Mouse (Mus musculus) heart, postnatal 0 days (tissue): ENCODE measurements around the gene Cttnbp2. TPM values are rescaled to one million over a fixed set of nuclear protein-coding genes. Genes with fewer than 3 reads are reported as not detected.

Experiments
- ATAC-seq: fragments of 200-750 bp; cut with Nextera tagmentation; 2 replicates; pipeline ENCODE4 v1.8.0; 2017; ENCODE audit warnings: low read depth, moderate number of reproducible peaks, moderate library complexity; ENCODE audit not compliant: insufficient read depth
- DNase-seq: peaks from one replicate; pipeline ENCODE4 v3.0.0-alpha.2; 2016; ENCODE audit warnings: low spot score
- H3K27ac ChIP-seq: fragments of 300-500 bp; sonication (generic); 2 replicates; pipeline ENCODE4 v1.5.1; 2014; ENCODE audit warnings: low read depth, mild to moderate bottlenecking
- H3K27me3 ChIP-seq: fragments of 300-500 bp; sonication (generic); 2 replicates; pipeline ENCODE4 v1.6.1; 2014; ENCODE audit warnings: low read length, mixed read lengths; ENCODE audit not compliant: control insufficient read depth, insufficient read depth
- H3K36me3 ChIP-seq: fragments of 300-500 bp; sonication (generic); replicated peaks from 2 replicates; pipeline ENCODE4 v1.6.1; 2014; ENCODE audit warnings: low read length, mixed read lengths; ENCODE audit not compliant: control insufficient read depth, insufficient read depth
- H3K4me1 ChIP-seq: fragments of 300-500 bp; sonication (generic); 2 replicates; pipeline ENCODE4 v1.6.1; 2014; ENCODE audit warnings: antibody characterized with exemption; ENCODE audit not compliant: control insufficient read depth, insufficient read depth
- H3K4me2 ChIP-seq: fragments of 300-500 bp; sonication (generic); 2 replicates; pipeline ENCODE4 v1.6.1; 2014; ENCODE audit warnings: low read depth, mild to moderate bottlenecking, low read length, moderate library complexity
- H3K4me3 ChIP-seq: fragments of 300-500 bp; sonication (generic); 2 replicates; pipeline ENCODE4 v1.5.1; 2014; ENCODE audit warnings: low read depth, low read length
- H3K9ac ChIP-seq: fragments of 300-500 bp; sonication (generic); replicated peaks from 2 replicates; pipeline ENCODE4 v1.6.1; 2014; ENCODE audit warnings: low read depth, low read length, mixed read lengths
- H3K9me3 ChIP-seq: fragments of 300-500 bp; sonication (generic); replicated peaks from 2 replicates; pipeline ENCODE4 v1.6.1; 2016; ENCODE audit warnings: low read length; ENCODE audit not compliant: control insufficient read depth
- CTCF ChIP-seq: IDR thresholded peaks from 2 replicates; pipeline ENCODE4 v1.5.1; 2016; ENCODE audit warnings: antibody characterized with exemption, control low read depth, low read depth
- EP300 ChIP-seq: IDR thresholded peaks from 2 replicates; pipeline ENCODE4 v1.6.1; 2016; ENCODE audit warnings: antibody characterized with exemption, low read depth
- WGBS: fragments of 180-500 bp; shearing (Covaris S2); extraction: QIAGEN DNeasy Blood & Tissue Kit; methylation state at CpG from one replicate; pipeline ENCODE4 v1.1.7; 2014; 5-methylcytosine and 5-hydroxymethylcytosine counted together
- polyA plus RNA-seq: library from polyadenylated mRNA; unstranded; fragments of >200 nt; fragmentation: Nextera tagmentation; extraction: Ambion mirVana; gene quantifications from 2 replicates; pipeline ENCODE4 v1.2.1, GENCODE M21; 2015
- total RNA-seq: library from RNA; depleted of rRNA; stranded (reverse); fragments of >200 nt; gene quantifications from 2 replicates; pipeline ENCODE4 v1.2.3, GENCODE M21; 2014; ENCODE audit warnings: low replicate concordance

Cttnbp2 gene
- total and polyA plus RNA-seq, 2 experiments from 2014 or later, result 0.69 to 2.3 TPM

DNA sequence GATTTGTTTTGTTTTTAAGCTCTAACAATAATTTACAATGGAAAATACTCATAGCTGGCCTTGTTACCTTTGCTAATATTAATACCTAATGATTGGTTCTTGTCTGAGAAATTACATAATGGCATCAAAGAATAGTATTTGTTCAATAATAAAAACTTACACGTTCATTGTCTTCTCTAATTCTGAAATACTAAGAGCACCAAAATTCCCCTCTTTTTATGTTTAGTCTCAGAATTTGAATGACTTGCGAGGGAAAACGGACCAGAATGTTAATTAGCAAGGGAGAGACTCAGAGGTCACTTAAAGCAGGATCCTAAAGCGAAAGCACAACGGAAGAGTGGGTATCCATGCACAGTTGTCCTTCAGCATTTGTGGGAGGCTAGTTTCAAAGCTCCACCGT lies 91.5 kb downstream of the Cttnbp2 start:
- 81% methylated on average over 6 of the region's 6 CpGs for WGBS
- Histone ChIP-seq H3K27ac (no peak overlapping the region), H3K36me3 (no peaks in the 10 kb centered on the region), H3K4me3 (no peak overlapping the region), H3K4me2 (no peak overlapping the region), H3K27me3 (no peaks in the 10 kb centered on the region), H3K9ac (no peak overlapping the region), H3K9me3 (no peaks in the 10 kb centered on the region), H3K4me1 (no peaks in the 10 kb centered on the region)
- no peak for ATAC-seq
- TF ChIP-seq EP300 (no peak), CTCF (no peak)
- DNase-seq, result no peak

- Histone ChIP-seq H3K4me2 (no peak overlapping the region), H3K9me3 (no peaks in the 10 kb centered on the region), H3K9ac (no peak overlapping the region), H3K27ac (no peak overlapping the region), H3K4me1 (no peaks in the 10 kb centered on the region), H3K27me3 (no peaks in the 10 kb centered on the region), H3K4me3 (no peak overlapping the region), H3K36me3 (no peaks in the 10 kb centered on the region)
- DNase-seq (no peak), ATAC-seq (no peak)
- 77% methylated on average over 2 of the region's 2 CpGs for WGBS
- TF ChIP-seq EP300 (no peak), CTCF (no peak)
These were observed 93.1 kb downstream of the Cttnbp2 start for GRCm38 (mm10) chr6:18421561-18421960.

GRCm38 (mm10) chr6:18420660-18421059 lies 94.0 kb downstream of the Cttnbp2 start:
- Histone ChIP-seq H3K9ac (no peak overlapping the region), H3K4me2 (no peak overlapping the region), H3K4me3 (no peak overlapping the region), H3K4me1 (no peaks in the 10 kb centered on the region), H3K27me3 (no peaks in the 10 kb centered on the region), H3K36me3 (no peaks in the 10 kb centered on the region), H3K9me3 (no peaks in the 10 kb centered on the region), H3K27ac (no peak overlapping the region)
- TF ChIP-seq EP300 (no peak), CTCF (no peak)
- ATAC-seq, result no peak
- DNase-seq, result no peak
- WGBS, result 62% methylated on average over 9 of the region's 9 CpGs

- H3K4me3 ChIP-seq, result no peak overlapping the region
- H3K27me3 ChIP-seq, result no peaks in the 10 kb centered on the region
- no peak overlapping the region for H3K9ac ChIP-seq
- no peaks in the 10 kb centered on the region for H3K9me3 ChIP-seq
- no peak overlapping the region for H3K27ac ChIP-seq
- no peak for ATAC-seq
- DNase-seq, result no peak
- no peaks in the 10 kb centered on the region for H3K4me1 ChIP-seq
- H3K4me2 ChIP-seq, result no peak overlapping the region
- no peaks in the 10 kb centered on the region for H3K36me3 ChIP-seq
- WGBS, result 61% methylated on average over 6 of the region's 6 CpGs
- TF ChIP-seq CTCF (no peak), EP300 (no peak)
These were observed 96.7 kb downstream of the Cttnbp2 start for GRCm38 (mm10) chr6:18417866-18418454.

DNA sequence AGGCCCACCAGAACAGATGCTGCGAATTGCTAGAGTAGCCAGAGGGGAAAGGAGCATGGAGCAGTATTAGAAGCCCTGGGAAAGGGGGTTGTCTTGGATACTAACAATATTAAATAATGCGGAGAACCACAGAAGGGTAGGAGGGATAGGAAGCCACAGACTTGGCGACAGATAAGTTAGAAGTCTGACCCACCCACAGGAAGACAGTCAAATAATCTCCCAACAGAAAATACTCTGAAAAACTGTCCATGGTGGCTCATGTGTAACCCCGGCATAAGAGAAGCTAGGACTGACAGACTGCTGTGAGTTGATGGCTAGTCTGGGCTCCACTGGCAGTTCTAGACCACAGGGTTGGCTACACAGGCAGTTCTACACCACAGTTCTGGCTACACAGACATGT lies 98.7 kb downstream of the Cttnbp2 start:
- H3K4me2 ChIP-seq, result no peak overlapping the region
- DNase-seq (no peak), ATAC-seq (no peak)
- H3K4me1 ChIP-seq, result no peaks in the 10 kb centered on the region
- no peak overlapping the region for H3K27ac ChIP-seq
- no peak overlapping the region for H3K9ac ChIP-seq
- no peaks in the 10 kb centered on the region for H3K9me3 ChIP-seq
- H3K36me3 ChIP-seq, result no peaks in the 10 kb centered on the region
- no peaks in the 10 kb centered on the region for H3K27me3 ChIP-seq
- WGBS, result 77% methylated on average over 4 of the region's 4 CpGs
- H3K4me3 ChIP-seq, result no peak overlapping the region
- no peak for TF ChIP-seq CTCF
- no peak for TF ChIP-seq EP300
